Mouse (Mus musculus): ENCODE results near the gene Dnaja2. TPM values are rescaled to one million over a fixed set of nuclear protein-coding genes. Genes with fewer than 3 reads are reported as not detected.
A peak's percentile ranks its signal among the peaks of the same experiment; 100 is the strongest.

Gene Dnaja2
- polyA plus RNA-seq, 1 experiment from 2014 or later: 130 TPM

GRCm38 (mm10) chr8:85554391-85555180 lies 558 bp downstream of the Dnaja2 start:
- peaks cover 0 to 13% of the 10 kb centered on the region in 2 experiments; a peak in 2 of 4 replicates for H3K4me1 ChIP-seq (ENCODE audit: control insufficient read depth in 2 of 2, insufficient read depth in 2 of 2, low read length in 2 of 2)
- H3K4me2 ChIP-seq (ENCODE audit: low read length): peak overlapping the region; percentile 95
- H3K36me3 ChIP-seq (ENCODE audit: control insufficient read depth, insufficient read depth, low read length): peaks cover 37% of the 10 kb centered on the region
- no peaks in the 10 kb centered on the region for H3K9me3 ChIP-seq (ENCODE audit: control insufficient read depth, low read length)
- H3K27ac ChIP-seq (replicated peaks in 1 of 2; ENCODE audit: control insufficient read depth in 1 of 2, insufficient read depth in 1 of 2, low read depth in 2 of 2, low read length in 2 of 2): peak overlapping the region; percentile 96 to 97
- H3K27me3 ChIP-seq (ENCODE audit: control insufficient read depth, insufficient read depth, low read length): no peaks in the 10 kb centered on the region
- WGBS: under 1% methylated on average over 55 of the region's 66 CpGs
- ATAC-seq (ENCODE audit: insufficient number of reproducible peaks, insufficient read depth, low FRiP score, low read depth): peak; percentile 84
- peak overlapping the region; percentile 95 for H3K9ac ChIP-seq (ENCODE audit: low read length)
- peak overlapping the region; percentile 95 to 100 for H3K4me3 ChIP-seq (ENCODE audit: control insufficient read depth in 1 of 2, insufficient read depth in 1 of 2, low read depth in 1 of 2, low read length in 2 of 2)

- Histone ChIP-seq H3K4me2 (ENCODE audit: low read length) (no peak overlapping the region), H3K27me3 (ENCODE audit: control insufficient read depth, insufficient read depth, low read length) (no peaks in the 10 kb centered on the region), H3K4me3 (ENCODE audit: control insufficient read depth in 1 of 2, insufficient read depth in 1 of 2, low read depth in 1 of 2, low read length in 2 of 2) (no peak overlapping the region), H3K36me3 (ENCODE audit: control insufficient read depth, insufficient read depth, low read length) (peaks cover 63% of the 10 kb centered on the region), H3K27ac (replicated peaks in 1 of 2; ENCODE audit: control insufficient read depth in 1 of 2, insufficient read depth in 1 of 2, low read depth in 2 of 2, low read length in 2 of 2) (no peak overlapping the region), H3K9ac (ENCODE audit: low read length) (no peak overlapping the region), H3K9me3 (ENCODE audit: control insufficient read depth, low read length) (no peaks in the 10 kb centered on the region), H3K4me1 (ENCODE audit: control insufficient read depth in 2 of 2, insufficient read depth in 2 of 2, low read length in 2 of 2) (peaks cover 0 to 13% of the 10 kb centered on the region in 2 experiments; a peak in 2 of 4 replicates)
- ATAC-seq (ENCODE audit: insufficient number of reproducible peaks, insufficient read depth, low FRiP score, low read depth): no peak
- 83% methylated on average over 1 of the region's 1 CpGs for WGBS
These were observed 3.2 kb downstream of the Dnaja2 start for GRCm38 (mm10) chr8:85551934-85552333.

DNA sequence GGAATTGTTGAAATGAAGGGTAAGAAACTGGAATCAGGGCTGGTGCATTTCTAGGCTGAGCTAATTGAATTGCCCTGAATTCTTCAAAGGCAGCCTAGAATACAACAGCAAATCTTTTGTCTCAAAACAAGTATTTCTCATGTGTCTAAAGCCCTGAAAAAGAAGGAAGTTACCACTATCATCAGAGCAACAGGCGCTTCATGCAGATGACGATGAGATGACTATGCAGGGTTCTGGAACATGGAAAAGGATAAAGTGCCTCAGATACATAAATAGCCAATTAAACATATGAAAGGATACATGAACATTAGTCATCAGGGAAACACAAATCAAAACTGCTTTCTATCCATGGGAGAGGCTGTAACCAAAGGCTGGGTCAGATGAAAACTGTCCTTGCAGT lies 18.8 kb downstream of the Dnaja2 start:
- no peak overlapping the region for H3K9ac ChIP-seq (ENCODE audit: low read length)
- no peak overlapping the region for H3K4me2 ChIP-seq (ENCODE audit: low read length)
- H3K27me3 ChIP-seq (ENCODE audit: control insufficient read depth, insufficient read depth, low read length): no peaks in the 10 kb centered on the region
- 98% methylated on average over 2 of the region's 2 CpGs for WGBS
- peaks cover 73% of the 10 kb centered on the region for H3K36me3 ChIP-seq (ENCODE audit: control insufficient read depth, insufficient read depth, low read length)
- H3K4me3 ChIP-seq (ENCODE audit: control insufficient read depth in 1 of 2, insufficient read depth in 1 of 2, low read depth in 1 of 2, low read length in 2 of 2): no peak overlapping the region
- H3K9me3 ChIP-seq (ENCODE audit: control insufficient read depth, low read length): no peaks in the 10 kb centered on the region
- H3K4me1 ChIP-seq (ENCODE audit: control insufficient read depth in 2 of 2, insufficient read depth in 2 of 2, low read length in 2 of 2): no peaks in the 10 kb centered on the region
- ATAC-seq (ENCODE audit: insufficient number of reproducible peaks, insufficient read depth, low FRiP score, low read depth): no peak
- no peak overlapping the region for H3K27ac ChIP-seq (replicated peaks in 1 of 2; ENCODE audit: control insufficient read depth in 1 of 2, insufficient read depth in 1 of 2, low read depth in 2 of 2, low read length in 2 of 2)

- ATAC-seq (ENCODE audit: insufficient number of reproducible peaks, insufficient read depth, low FRiP score, low read depth): no peak
- WGBS: 50% methylated on average over 1 of the region's 1 CpGs
- no peaks in the 10 kb centered on the region for H3K4me1 ChIP-seq (ENCODE audit: control insufficient read depth in 2 of 2, insufficient read depth in 2 of 2, low read length in 2 of 2)
- H3K36me3 ChIP-seq (ENCODE audit: control insufficient read depth, insufficient read depth, low read length): peaks cover 52% of the 10 kb centered on the region
- H3K9me3 ChIP-seq (ENCODE audit: control insufficient read depth, low read length): no peaks in the 10 kb centered on the region
- H3K27ac ChIP-seq (replicated peaks in 1 of 2; ENCODE audit: control insufficient read depth in 1 of 2, insufficient read depth in 1 of 2, low read depth in 2 of 2, low read length in 2 of 2): no peak overlapping the region
- H3K9ac ChIP-seq (ENCODE audit: low read length): no peak overlapping the region
- H3K4me3 ChIP-seq (ENCODE audit: control insufficient read depth in 1 of 2, insufficient read depth in 1 of 2, low read depth in 1 of 2, low read length in 2 of 2): no peak overlapping the region
- no peak overlapping the region for H3K4me2 ChIP-seq (ENCODE audit: low read length)
- no peaks in the 10 kb centered on the region for H3K27me3 ChIP-seq (ENCODE audit: control insufficient read depth, insufficient read depth, low read length)
These were observed 21.0 kb downstream of the Dnaja2 start for GRCm38 (mm10) chr8:85534163-85534562.

GRCm38 (mm10) chr8:85533434-85533833 lies 21.7 kb downstream of the Dnaja2 start:
- H3K36me3 ChIP-seq (ENCODE audit: control insufficient read depth, insufficient read depth, low read length): peaks cover 45% of the 10 kb centered on the region
- ATAC-seq (ENCODE audit: insufficient number of reproducible peaks, insufficient read depth, low FRiP score, low read depth): no peak
- H3K4me1 ChIP-seq (ENCODE audit: control insufficient read depth in 2 of 2, insufficient read depth in 2 of 2, low read length in 2 of 2): no peaks in the 10 kb centered on the region
- no peaks in the 10 kb centered on the region for H3K9me3 ChIP-seq (ENCODE audit: control insufficient read depth, low read length)
- no peak overlapping the region for H3K27ac ChIP-seq (replicated peaks in 1 of 2; ENCODE audit: control insufficient read depth in 1 of 2, insufficient read depth in 1 of 2, low read depth in 2 of 2, low read length in 2 of 2)
- 88% methylated on average over 2 of the region's 2 CpGs for WGBS
- no peak overlapping the region for H3K9ac ChIP-seq (ENCODE audit: low read length)
- no peaks in the 10 kb centered on the region for H3K27me3 ChIP-seq (ENCODE audit: control insufficient read depth, insufficient read depth, low read length)
- no peak overlapping the region for H3K4me2 ChIP-seq (ENCODE audit: low read length)
- H3K4me3 ChIP-seq (ENCODE audit: control insufficient read depth in 1 of 2, insufficient read depth in 1 of 2, low read depth in 1 of 2, low read length in 2 of 2): no peak overlapping the region

DNA sequence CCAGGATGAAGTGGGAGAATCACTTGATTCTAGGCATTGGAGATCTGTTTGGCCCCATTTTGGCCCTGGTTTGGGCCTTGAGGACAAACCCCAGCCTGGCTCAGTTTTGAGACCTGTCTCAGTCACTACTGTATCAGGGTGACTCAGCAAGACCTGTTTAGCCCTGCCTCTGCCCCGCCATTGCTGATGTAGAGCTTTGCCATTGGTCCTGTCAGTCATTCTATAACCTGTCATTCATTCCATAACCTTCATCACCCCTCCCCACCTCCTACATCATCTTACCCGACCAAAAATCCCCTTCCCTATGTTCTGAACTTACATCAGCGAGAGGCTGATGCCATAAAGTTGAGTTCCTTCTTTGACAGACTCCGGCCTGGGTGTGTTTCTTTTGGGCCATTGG lies 22.3 kb downstream of the Dnaja2 start:
- no peaks in the 10 kb centered on the region for H3K27me3 ChIP-seq (ENCODE audit: control insufficient read depth, insufficient read depth, low read length)
- no peak overlapping the region for H3K9ac ChIP-seq (ENCODE audit: low read length)
- H3K4me2 ChIP-seq (ENCODE audit: low read length): no peak overlapping the region
- H3K36me3 ChIP-seq (ENCODE audit: control insufficient read depth, insufficient read depth, low read length): peaks cover 39% of the 10 kb centered on the region
- ATAC-seq (ENCODE audit: insufficient number of reproducible peaks, insufficient read depth, low FRiP score, low read depth): no peak
- H3K27ac ChIP-seq (replicated peaks in 1 of 2; ENCODE audit: control insufficient read depth in 1 of 2, insufficient read depth in 1 of 2, low read depth in 2 of 2, low read length in 2 of 2): no peak overlapping the region
- no peaks in the 10 kb centered on the region for H3K4me1 ChIP-seq (ENCODE audit: control insufficient read depth in 2 of 2, insufficient read depth in 2 of 2, low read length in 2 of 2)
- WGBS: 86% methylated on average over 4 of the region's 4 CpGs
- H3K4me3 ChIP-seq (ENCODE audit: control insufficient read depth in 1 of 2, insufficient read depth in 1 of 2, low read depth in 1 of 2, low read length in 2 of 2): no peak overlapping the region
- no peaks in the 10 kb centered on the region for H3K9me3 ChIP-seq (ENCODE audit: control insufficient read depth, low read length)

- Histone ChIP-seq H3K4me2 (ENCODE audit: low read length) (no peak overlapping the region), H3K27ac (replicated peaks in 1 of 2; ENCODE audit: control insufficient read depth in 1 of 2, insufficient read depth in 1 of 2, low read depth in 2 of 2, low read length in 2 of 2) (no peak overlapping the region), H3K27me3 (ENCODE audit: control insufficient read depth, insufficient read depth, low read length) (no peaks in the 10 kb centered on the region), H3K4me1 (ENCODE audit: control insufficient read depth in 2 of 2, insufficient read depth in 2 of 2, low read length in 2 of 2) (no peaks in the 10 kb centered on the region), H3K9me3 (ENCODE audit: control insufficient read depth, low read length) (no peaks in the 10 kb centered on the region), H3K9ac (ENCODE audit: low read length) (no peak overlapping the region), H3K36me3 (ENCODE audit: control insufficient read depth, insufficient read depth, low read length) (peaks cover 25% of the 10 kb centered on the region), H3K4me3 (ENCODE audit: control insufficient read depth in 1 of 2, insufficient read depth in 1 of 2, low read depth in 1 of 2, low read length in 2 of 2) (no peak overlapping the region)
- 82% methylated on average over 3 of the region's 3 CpGs for WGBS
- no peak for ATAC-seq (ENCODE audit: insufficient number of reproducible peaks, insufficient read depth, low FRiP score, low read depth)
These were observed 23.7 kb downstream of the Dnaja2 start for GRCm38 (mm10) chr8:85531471-85531870.

DNA sequence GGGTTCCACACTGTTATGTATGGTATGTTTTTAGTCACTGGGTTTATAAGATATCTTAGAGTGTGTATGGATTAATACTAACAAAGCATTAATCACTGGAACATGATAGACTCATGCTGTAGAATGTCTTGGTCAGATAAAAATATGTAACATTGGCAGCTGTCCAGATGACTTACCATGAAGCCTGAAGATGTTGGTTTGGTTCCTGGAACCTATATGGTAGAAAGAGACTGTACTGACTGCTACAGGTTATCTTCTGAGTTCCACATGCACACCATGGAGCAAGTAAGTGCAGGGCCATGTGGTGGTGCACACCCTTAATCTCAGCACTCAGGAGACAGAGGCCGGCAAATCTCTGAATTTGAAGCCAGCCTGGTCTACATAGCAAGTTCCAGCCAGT lies 24.4 kb downstream of the Dnaja2 start:
- H3K27me3 ChIP-seq (ENCODE audit: control insufficient read depth, insufficient read depth, low read length): no peaks in the 10 kb centered on the region
- no peak overlapping the region for H3K9ac ChIP-seq (ENCODE audit: low read length)
- no peak overlapping the region for H3K27ac ChIP-seq (replicated peaks in 1 of 2; ENCODE audit: control insufficient read depth in 1 of 2, insufficient read depth in 1 of 2, low read depth in 2 of 2, low read length in 2 of 2)
- no peak overlapping the region for H3K4me3 ChIP-seq (ENCODE audit: control insufficient read depth in 1 of 2, insufficient read depth in 1 of 2, low read depth in 1 of 2, low read length in 2 of 2)
- no peak overlapping the region for H3K4me2 ChIP-seq (ENCODE audit: low read length)
- WGBS: 85% methylated on average over 1 of the region's 1 CpGs
- no peak for ATAC-seq (ENCODE audit: insufficient number of reproducible peaks, insufficient read depth, low FRiP score, low read depth)
- peaks cover 18% of the 10 kb centered on the region; the same call in 1 of the 2 replicates for H3K36me3 ChIP-seq (ENCODE audit: control insufficient read depth, insufficient read depth, low read length)
- H3K9me3 ChIP-seq (ENCODE audit: control insufficient read depth, low read length): no peaks in the 10 kb centered on the region
- H3K4me1 ChIP-seq (ENCODE audit: control insufficient read depth in 2 of 2, insufficient read depth in 2 of 2, low read length in 2 of 2): no peaks in the 10 kb centered on the region
